Mouse (Mus musculus) embryonic fibroblast, embryonic 13.5 days (primary cell): Measurements from ENCODE around the gene She. TPM values are rescaled to one million over a fixed set of nuclear protein-coding genes. Genes with fewer than 3 reads are reported as not detected.

Source experiments
- H3K27ac ChIP-seq: 2 replicates; pipeline ENCODE4 v1.5.1; 2012; ENCODE audit warnings: low read length, control low read depth, inconsistent platforms; ENCODE audit not compliant: insufficient read depth
- H3K4me1 ChIP-seq: 2 replicates; pipeline ENCODE4 v1.6.1; 2011; ENCODE audit warnings: low read length; ENCODE audit not compliant: control insufficient read depth, insufficient read depth
- H3K4me3 ChIP-seq: 2 replicates; pipeline ENCODE4 v1.5.1; 2011; ENCODE audit warnings: mild to moderate bottlenecking, control low read depth, low read length; ENCODE audit not compliant: insufficient read depth
- CTCF ChIP-seq: IDR thresholded peaks from 2 replicates; pipeline ENCODE4 v1.5.1; 2011; ENCODE audit warnings: mild to moderate bottlenecking, control low read depth, low read length, moderate library complexity, borderline replicate concordance; ENCODE audit not compliant: insufficient read depth
- POLR2A ChIP-seq: IDR thresholded peaks from 2 replicates; pipeline ENCODE4 v1.6.1; 2011; ENCODE audit warnings: low read depth, mild to moderate bottlenecking, control low read depth, low read length, moderate library complexity
- polyA plus RNA-seq: library from polyadenylated mRNA; stranded (reverse); fragments of >200 nt; gene quantifications from 2 replicates; pipeline ENCODE4 v1.2.4, GENCODE M21; 2011; ENCODE audit warnings: low read depth; ENCODE audit not compliant: missing spikeins, insufficient read length

Gene She
- polyA plus RNA-seq: 0.17 TPM in 1 of 2 replicates, not detected in the other

DNA sequence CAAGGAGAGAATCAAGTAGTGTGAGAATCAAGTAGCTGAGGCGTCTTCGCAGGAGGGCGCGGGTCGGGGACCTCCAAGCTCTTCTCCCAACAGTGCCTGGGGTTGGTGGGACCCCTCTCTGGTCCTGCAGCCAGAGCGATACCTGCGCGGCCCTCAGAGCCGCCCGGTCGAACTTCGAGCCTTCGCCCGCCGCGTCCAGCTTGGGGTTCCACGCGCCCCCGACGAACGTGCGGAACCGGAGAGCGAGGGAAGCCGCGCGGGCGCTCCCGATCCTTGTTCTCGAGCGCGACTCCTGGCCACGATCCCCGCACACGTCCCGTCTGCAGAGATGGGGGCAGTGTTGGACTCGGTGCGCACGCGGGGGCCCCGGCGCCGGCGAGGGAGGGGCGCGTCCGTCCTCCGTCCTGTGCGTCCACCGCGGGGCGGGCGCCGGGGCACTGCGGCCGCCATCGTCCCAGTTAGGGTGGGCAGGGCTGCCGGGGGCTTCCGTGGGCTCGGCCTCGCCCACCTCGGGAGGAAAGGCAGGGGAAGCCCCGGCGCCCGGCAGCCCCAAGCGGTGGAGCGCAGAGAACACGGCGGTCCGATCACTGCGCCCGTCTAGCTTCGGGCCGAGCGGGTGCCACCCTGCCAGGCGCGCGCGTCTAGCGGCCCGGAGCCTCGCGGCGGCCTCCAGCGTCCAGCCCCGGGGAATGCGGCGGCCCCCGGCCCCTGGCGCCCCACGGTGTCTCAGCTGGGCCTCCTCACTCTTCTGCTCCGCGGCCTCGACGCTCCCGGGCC is at the start of gene She:
Gene She, plus strand, starts transcription at position 556 of the 777 bp plus-strand sequence.
- Histone ChIP-seq H3K4me3 (no peak within 1 kb of the TSS), H3K27ac (no peak within 1 kb of the TSS), H3K4me1 (no peaks in the 10 kb centered on the region)
- TF ChIP-seq POLR2A (no peak), CTCF (no peak)

DNA sequence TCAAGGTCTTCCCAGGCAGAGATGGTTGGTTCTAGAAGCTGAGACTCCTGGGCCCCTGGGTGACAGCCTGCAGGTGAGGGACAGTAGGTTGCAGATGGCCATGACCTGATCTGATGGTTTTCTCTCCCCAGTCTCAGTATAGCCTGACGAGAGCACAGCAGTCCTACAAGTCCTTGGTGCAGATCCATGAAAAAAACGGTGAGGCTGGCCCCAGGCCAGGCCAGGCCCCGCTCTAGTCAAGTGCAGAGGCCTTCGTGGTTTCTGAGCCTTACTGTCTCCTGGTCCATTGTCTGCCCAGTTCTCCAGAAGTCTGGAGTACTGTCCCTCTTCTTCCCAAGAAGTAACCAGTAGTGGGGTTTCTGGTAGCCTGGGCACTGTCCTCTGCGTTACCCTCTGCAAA is 49.5 kb upstream of the She start:
- H3K4me3 ChIP-seq: no peak overlapping the region
- H3K4me1 ChIP-seq: no peaks in the 10 kb centered on the region
- no peak for TF ChIP-seq POLR2A
- no peak for TF ChIP-seq CTCF
- no peak overlapping the region for H3K27ac ChIP-seq

DNA sequence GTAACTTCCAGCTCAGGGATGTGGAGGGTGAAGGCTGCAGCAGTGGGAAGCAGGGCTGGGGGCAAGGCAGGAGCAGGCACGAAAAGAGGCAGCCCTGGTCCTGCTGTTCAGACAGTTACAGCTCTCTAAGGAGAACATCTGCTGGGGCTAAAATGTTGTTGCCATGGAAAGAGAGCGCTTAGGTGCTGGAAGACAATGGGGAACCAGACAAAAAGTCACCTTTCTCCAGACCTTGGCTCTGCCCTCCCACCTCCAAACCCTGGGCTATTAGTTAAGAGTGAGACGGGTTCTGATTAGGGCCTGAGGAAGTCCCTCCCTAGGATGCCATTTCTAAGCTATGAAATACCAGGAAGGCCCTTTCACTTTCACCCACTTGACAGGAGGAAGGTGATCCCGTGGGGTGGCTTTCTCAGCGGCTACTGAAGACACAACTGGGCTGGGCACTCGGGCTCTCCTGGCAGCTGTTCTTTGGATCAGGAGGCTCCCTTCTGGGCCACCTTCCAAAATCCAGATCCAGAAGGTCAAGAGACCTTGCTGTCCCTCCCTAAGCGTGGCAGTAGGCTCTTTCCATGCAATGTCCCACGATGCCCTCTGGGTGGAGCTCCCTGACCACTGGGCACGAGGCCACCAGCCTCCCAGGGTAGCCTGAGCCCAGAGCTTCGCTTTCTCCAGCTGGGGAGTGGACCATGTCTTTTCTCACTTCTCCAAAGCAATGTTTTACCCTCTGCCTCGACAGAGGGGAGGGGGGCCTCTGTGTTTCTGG is 46.0 kb upstream of the She start:
- H3K4me1 ChIP-seq: no peaks in the 10 kb centered on the region
- peak; percentile 95 for TF ChIP-seq CTCF
- no peak for TF ChIP-seq POLR2A
- no peak overlapping the region for H3K27ac ChIP-seq
- H3K4me3 ChIP-seq: no peak overlapping the region

DNA sequence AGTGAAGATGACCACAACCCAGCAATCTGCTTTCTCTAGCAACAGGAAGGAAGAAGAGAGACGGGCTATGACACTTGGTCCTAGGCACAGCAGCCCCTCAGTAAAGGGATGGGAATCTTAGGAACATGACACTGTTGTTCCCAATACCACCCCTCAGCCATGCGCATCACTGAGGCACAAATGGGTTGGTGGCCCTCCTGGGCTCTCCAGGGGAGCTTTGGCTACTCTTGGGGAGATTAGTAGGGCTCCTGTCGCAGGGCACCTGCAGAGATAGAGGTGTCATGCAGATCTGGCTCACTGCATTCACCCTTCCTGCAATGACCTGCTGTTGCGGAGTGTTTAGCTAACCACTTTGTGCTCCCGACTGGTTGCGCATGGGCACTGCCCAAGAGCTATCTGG is 44.9 kb upstream of the She start:
- Histone ChIP-seq H3K4me3 (no peak overlapping the region), H3K4me1 (no peaks in the 10 kb centered on the region), H3K27ac (no peak overlapping the region)
- TF ChIP-seq POLR2A: no peak
- TF ChIP-seq CTCF: no peak

DNA sequence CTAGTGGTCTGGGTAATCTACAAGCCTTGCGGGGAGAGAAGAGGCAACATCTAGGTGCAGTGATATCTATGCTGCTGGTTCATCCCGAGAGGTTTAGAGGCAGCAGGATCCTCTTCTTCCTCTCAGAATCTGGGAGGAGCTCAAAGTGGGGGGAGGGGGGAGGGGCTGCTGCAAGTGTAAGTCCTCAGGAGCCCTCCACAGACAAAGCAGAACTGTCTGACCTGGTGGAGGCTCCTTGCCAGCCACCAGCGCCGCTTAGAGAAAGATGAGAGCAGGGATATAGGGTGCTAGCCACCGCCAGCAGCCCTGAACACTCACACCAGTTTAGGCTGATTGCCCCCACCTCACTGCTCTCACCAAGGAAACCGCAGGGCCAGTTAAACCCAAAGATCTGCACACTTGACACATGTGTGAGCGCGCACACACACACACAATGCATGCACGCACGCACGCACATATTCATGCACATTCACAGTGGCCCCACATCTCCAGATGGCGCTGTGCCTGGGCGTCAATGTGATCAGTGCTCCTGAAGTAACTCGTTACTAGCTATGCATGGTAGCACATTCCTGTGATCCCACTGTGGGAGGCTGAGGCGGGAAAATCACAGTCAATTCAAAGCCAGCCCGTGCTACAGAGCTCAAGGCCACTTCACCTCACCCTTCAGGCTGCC is 42.4 kb upstream of the She start:
- H3K4me3 ChIP-seq: no peak overlapping the region
- TF ChIP-seq CTCF (no peak; the same call in 1 of the 2 replicates), POLR2A (no peak)
- no peaks in the 10 kb centered on the region for H3K4me1 ChIP-seq
- H3K27ac ChIP-seq: no peak overlapping the region

DNA sequence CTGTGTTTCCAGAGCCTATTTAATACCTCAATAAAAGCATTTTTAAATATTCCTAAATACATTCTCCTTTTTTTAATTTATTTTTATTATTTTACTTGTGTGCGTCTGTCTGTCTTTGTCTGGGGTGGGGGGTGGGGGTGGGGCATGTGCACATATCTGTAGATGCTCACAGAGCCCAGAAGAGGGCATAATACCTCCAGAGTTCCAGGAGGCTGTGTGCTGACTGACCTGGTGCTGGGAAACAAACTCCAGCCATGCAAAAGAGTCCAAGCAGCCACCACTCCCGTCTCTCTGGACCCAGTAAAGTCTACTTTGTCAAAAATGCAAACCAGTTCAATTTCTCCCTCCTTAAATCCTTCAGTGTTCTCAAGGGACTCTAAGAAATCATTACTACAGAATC is 36.6 kb upstream of the She start:
- TF ChIP-seq POLR2A: no peak
- no peak for TF ChIP-seq CTCF
- no peak overlapping the region for H3K4me3 ChIP-seq
- H3K27ac ChIP-seq: no peak overlapping the region
- peaks cover 5% of the 10 kb centered on the region; the same call in 1 of the 2 replicates for H3K4me1 ChIP-seq

DNA sequence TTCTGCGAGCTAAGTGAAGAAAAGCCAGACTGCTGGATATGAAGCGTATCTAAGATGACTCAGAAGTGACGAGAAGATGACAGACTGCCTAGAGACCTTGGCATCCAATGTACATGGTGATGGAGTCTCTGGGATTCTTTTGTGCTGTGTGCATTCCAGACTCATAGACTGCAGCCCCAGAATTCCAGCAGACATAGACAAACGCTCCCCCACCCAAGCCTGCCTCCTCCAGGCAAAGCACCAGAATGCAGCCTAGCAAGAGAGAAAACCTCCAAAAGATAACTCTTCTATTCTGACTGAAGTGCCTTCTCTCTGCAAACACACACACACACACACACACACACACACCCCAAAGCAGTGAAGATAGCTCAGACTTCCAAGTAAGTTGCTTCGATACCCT is 35.4 kb upstream of the She start:
- Histone ChIP-seq H3K4me3 (no peak overlapping the region), H3K4me1 (peaks cover 5% of the 10 kb centered on the region; the same call in 1 of the 2 replicates), H3K27ac (no peak overlapping the region)
- no peak for TF ChIP-seq POLR2A
- peak; percentile 21; the same call in 1 of the 2 replicates for TF ChIP-seq CTCF

DNA sequence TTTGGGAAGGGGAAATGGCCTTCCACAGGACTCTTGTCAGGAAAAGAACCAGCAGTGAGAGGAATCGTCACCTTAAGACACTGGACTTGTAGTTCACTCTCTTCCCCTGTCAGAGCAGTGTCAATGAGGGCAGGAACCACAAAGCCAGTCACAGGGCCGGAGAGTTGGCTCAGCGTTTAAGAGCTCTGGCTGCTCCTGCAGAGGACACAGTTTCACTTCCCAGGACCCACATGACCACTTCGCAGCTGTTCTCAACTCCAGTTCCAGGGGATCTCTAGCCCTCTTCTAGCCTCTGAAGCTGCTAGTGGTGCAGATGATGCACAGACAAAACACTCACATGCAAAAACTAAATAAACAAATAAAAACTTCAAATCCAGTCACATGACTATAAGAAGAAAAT is 34.8 kb upstream of the She start:
- TF ChIP-seq POLR2A (no peak), CTCF (no peak)
- Histone ChIP-seq H3K4me1 (peaks cover 5% of the 10 kb centered on the region; the same call in 1 of the 2 replicates), H3K27ac (no peak overlapping the region), H3K4me3 (no peak overlapping the region)

DNA sequence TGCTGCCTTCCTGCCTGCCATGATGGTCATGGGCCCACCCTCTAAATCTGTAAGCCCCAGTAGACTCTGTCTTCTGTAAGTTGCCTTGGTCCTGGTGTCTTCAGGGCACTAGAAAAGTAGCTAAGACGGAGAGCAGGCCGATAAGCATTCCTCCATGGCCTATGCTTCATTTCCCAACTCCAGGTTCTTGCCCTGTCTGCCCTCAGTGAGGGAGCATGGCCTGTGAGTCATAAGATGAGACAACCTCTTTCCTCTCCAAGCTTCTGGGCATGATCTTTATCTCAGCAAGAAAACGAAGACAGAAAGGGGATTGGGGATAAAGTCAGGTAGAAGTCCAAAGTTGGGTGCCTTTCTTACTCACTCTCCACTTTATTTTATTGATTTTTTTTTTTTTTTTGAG is 32.7 kb upstream of the She start:
- Histone ChIP-seq H3K27ac (no peak overlapping the region), H3K4me3 (no peak overlapping the region), H3K4me1 (peaks cover 5% of the 10 kb centered on the region; the same call in 1 of the 2 replicates)
- no peak for TF ChIP-seq POLR2A
- TF ChIP-seq CTCF: no peak
